Mouse (Mus musculus) kidney, postnatal 36 days (tissue): ENCODE measurements at regions not wholly inside any gene's neighbourhood (a gene's known extent, or its start where the extent isn't known, plus 50 kb on each side); places are given as distances from the start of the nearest gene placed in this dataset.

Experiments used
- DNase-seq, 2 experiments: peaks; one replicate each; pipeline ENCODE4 v3.0.0; 2021 to 2022; ENCODE audit warnings: mixed read lengths in 2 of 2

DNA sequence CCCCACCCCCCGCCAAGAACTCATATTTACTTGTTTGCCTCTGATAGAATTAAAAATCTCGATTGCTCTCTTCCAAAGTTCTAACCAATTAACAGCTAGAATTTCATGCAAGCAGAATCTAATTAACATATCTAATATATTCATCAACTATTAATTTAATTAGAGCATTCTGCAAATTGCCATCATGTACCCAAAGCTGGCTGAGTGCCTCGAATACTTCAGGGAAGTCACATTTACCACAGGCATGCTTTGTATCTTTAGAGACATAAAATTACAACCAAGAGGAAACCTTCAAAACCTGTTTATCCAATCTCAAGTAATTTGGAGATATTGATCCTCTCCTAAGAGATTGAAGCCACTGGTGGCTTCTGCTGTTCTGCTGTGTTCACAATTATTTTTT, 401.6 kb upstream of the Nmur2 start:
- no peak for DNase-seq

DNA sequence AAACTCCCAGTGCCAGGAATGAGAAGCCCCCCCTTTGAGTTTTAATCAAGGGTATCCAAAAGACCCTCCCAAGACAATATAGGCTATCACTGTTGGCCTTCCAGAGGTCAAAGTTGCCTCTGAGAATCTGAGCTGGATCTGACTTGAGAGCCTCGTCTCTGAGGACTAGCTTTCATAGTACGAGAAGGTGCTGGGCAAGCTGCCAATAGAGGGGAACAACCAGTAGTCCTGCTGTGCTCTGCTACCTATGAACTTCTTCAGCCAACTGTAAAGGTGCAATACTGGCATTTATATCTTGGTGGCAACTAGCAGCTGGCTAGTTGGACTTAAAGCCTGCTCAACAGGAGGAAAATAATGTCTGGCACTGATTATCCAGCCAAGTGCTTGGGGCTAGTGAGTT, 400.3 kb upstream of the Nmur2 start:
- peak; percentile 28 to 67 for DNase-seq

DNA sequence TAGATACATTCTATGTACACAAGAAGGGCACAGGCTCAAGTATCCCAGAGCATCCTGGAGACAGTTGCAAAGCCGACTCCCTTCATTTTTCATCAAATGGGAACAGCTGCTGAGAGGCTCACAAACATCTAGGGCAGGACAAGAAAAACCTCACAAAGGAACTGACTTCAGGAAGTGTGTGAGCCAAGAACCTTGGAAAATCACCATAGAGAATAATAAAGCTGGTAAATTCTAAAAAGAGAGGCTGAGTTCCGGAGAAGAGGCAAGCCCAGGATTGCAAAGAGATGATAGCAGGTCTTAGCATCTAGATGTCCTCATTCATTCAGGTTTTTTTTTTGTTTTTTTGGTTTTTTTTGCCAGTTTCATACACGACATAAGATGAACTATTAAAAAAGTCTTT, 390.3 kb upstream of the Nmur2 start:
- no peak for DNase-seq

DNA sequence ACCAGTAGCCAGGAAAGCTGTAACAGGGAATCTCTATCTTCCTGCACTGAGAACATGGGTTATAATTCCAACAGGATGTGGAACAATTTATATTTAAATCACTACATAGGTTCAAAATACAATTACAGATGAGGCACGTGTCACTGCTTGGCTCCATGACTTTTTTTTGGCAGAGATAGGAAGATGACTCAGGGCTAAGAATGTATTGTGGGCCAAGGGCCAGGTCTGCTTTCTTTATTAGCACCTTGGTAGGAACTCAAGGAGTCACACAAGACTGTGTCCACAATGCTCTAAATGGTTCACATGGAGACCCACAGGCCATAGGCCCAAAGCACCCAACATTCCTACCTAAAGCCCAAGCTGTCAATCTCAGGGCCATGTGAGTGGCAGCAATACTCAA, 344.0 kb upstream of the Nmur2 start:
- DNase-seq: no peak

DNA sequence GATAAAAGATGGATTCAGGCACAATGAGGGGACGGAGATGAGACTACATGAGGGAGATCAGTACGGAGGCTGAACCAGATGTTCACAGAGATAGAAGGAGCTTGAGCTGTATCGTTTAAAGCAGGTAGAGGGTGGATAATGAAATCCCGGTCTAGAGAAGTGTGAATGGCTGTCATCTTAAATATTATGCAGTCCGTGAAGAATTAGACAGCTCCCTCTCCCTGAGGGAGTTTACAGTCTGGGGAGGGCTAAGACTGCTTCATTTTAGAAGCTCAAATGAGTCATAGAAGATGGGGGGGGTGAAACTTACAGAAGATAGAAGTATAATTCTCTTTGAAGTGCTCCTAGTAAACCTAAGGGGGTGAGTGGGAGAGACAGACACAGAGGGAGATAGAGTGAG, 336.7 kb upstream of the Nmur2 start:
- no peak for DNase-seq

DNA sequence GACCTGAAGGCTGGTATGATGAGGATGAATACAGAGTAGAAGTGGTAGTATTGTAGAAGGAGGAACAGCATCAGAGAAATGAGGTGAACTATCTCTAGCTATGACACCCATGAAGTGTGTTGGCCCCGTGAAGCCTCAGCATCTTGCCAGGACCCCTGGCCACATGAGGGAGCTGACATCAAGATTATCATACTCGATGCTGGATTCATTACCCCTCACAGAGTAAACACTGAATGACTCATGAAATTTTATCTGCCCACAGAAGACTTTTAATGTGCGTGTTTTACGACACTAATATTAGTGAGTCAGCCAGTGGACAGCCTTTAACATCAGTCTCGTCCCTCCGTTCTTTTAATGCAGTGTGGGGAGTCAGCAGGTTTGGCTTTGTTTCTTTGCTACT, 333.5 kb upstream of the Nmur2 start:
- peak in 1 of 2 experiments; percentile 14 for DNase-seq

DNA sequence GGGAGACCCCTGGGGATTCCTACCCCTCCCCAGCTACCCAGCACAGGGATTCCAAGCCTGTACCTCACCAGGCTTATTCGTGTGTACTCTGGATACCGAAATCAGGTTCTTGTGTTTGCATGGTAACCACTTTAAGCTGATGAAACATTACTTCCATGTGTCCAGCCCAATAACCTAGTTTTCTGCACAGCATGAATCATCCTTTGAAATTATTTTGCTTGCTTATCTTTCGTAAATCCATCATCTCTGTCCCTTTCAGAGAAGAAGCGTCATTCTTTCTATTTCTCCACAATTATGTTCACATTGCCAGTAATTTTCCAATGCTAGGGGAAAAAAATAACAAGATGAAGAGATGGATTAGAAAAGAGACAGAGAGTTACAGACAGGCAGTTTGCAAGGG, 332.8 kb upstream of the Nmur2 start:
- no peak for DNase-seq

DNA sequence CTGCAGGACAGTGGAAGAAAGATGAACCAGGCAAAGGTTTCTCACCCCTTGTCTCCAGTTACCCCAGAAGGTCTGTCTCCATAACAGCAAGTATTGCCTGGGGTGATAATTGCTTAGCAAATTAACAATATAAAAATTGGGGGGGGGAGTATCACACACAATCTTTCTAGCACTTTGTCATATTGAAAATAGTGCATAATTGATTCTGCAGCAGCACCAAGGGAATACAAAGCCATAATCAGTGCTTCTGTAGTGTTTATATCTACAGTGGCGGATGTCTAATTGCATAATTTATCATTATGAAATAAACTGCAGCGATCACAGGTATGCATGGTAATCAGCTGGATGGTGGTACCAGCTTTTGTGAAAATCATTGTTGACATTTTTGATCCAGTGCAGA, 316.9 kb upstream of the Nmur2 start:
- no peak for DNase-seq

DNA sequence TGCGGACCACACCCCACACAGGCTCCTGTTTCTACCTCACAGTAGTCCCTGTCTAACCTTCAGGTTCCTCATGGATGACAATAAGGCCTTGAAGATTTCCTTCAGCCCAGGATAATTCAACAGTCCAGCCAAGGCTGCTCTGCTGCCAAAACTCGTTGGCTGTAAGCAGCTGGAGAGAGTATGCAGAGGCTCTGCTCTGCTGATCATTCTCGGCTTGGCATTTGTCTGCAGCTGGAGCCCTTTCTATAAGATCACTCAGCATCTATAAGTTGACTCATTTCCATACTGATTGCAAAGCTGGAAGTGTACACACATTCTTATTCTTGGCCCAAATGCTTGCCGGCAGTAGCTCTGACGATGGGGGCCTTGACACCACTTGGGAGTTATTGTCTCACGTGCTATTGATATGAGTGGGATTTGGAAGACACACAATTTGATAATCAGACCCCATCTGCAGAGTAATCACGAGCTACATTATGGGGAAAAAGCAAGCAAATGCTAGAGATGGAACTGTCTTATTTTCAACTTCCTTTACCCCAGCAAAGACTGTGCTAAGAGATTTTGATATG, 311.1 kb upstream of the Nmur2 start:
- no peak for DNase-seq

DNA sequence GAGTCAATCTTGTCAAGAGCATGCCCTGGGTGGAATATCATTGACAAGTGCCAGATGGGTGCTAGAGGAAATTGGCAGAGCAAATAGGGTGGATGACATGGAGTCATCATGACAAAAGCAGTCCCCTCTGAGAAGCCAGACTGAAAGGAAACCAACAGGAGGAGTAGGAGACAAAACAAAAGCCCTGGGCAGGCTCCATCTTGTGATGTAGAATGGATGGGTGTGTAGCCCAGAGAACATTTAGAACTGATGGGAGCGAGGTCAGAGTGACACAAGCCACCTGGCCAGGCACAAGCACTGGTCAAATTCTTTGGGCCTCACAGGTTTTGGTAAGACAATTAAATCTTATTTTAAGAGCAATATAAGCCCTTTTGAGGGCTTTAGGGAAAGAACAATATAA, 310.4 kb upstream of the Nmur2 start:
- no peak for DNase-seq

DNA sequence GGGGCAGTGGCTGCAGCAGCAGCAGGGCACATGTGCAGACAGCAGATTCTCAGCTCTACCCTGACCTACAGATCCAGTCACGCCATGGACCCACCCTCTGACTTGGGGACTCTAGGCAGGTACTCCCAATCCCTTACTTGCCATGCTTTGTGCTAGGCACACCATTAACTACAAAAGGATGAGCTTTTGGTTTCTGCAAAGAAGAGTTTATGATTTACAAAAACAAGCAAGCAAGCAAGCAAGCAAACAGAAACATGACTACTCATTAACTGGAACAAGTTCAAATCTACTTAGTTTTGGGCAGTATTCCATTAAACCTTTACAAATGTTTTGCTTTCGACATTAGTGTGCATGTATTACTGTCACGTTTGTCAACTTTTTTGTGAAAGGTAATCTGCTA, 309.0 kb upstream of the Nmur2 start:
- DNase-seq: peak in 1 of 2 experiments; percentile 13

DNA sequence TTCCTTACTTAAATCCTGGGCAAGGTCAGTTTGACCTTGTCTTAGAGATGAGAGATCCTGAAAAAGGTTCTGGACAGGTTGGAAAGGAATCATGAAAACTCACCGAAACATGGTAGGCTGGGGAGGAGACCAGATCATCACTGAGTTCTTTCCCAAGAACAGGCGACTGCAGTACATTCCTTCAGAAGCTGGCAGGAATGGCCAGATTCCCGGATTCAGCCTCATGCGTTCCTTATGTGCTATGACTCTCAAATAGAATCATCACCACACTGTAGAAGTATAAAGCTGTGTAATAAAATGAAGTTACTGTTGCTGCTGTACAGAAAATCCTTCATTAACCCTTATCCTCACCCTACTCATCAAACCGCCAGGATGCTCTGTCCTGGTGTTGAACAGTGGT, 307.6 kb upstream of the Nmur2 start:
- DNase-seq: no peak

DNA sequence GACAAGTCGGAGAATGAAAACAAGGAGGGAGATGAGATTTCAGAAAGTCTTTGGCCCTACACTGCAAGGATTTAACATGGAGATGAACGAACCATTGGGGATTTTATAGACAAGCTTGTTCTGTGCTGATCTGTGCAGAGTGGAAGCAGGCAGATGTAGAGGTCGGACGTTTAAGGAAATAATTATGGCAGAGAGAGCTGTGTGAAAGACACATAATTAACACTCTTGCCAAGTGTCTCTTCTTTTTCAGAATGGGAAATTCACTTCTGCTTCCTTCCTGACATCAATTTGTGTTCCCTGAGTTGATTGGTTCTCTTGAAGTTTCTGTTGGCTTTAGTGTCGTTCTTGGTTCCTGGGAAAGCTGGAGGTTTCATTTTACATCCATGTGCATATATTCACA, 302.3 kb upstream of the Nmur2 start:
- DNase-seq: no peak

DNA sequence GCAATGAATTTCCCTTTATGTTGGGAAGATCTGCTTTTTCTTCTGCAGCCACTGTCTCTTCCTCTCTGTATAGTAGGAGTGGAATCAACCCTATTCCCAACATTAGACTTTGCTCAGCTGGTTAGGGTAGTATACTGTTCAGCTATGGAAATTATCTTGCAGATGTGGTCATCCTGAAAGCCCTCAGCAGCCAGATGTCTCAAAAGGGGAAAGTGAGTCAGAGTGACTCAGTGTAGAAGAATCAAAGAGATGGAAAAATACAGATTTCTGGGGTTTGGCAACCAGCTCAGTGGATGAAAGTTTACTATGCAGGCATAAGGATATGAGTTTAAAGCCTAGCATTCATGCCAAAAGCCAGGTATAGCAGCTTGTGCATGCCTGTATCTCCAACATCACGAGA, 300.9 kb upstream of the Nmur2 start:
- DNase-seq: no peak

DNA sequence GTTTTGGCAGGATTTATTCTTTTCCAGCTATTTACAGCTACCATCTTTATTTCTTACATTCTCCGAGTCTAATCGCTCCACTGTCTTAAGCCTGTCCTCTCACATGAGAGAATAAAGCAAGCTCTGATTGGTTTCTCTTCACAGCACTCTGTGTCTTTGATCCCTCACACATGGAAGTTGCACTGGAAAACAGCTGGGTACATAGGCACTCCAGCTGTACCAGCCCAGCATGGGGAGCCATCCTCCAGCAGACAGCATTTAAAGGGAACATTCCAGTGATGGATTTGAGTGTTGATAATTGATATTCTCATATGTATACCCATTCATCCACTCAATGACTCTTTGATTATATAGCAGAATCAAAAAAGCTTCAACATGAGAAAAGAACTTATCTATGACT, 300.2 kb upstream of the Nmur2 start:
- DNase-seq: no peak

DNA sequence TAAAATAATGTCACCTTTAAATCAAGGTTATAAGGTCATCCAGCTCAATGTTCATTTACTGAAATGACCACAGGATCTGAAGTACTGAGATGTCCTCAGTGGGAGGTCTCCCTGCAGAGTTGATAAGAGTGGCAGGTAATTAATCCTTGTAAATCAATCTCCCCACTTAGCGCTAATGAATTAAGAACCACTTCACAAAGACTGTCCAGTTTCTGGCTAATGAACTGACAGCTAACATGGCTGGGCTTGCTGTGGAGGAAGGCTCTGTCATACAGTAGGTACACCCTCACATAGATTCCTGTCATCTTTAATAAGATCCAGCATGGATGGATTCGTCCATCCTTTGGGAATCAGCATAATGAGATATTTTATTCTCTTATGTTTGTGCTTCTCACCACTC, 297.7 kb upstream of the Nmur2 start:
- DNase-seq: no peak

DNA sequence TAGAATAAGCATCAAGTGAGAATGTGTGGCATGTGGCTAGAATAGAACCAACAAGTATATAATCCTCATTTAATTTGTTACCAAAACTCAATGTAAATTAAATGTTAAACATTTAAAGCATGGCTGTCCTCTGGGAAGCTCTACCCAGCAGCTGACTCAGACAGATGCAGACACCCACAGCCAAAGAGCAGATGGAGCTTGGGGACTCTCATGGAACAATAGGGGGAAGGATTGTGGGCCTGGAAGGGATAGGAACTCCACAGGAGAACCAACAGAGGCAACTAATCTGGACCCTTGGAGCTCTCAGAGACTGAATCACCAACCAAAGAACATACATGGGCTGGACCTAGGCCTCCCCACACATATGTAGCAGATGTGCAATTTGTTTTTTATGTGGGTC, 295.1 kb upstream of the Nmur2 start:
- DNase-seq: no peak

DNA sequence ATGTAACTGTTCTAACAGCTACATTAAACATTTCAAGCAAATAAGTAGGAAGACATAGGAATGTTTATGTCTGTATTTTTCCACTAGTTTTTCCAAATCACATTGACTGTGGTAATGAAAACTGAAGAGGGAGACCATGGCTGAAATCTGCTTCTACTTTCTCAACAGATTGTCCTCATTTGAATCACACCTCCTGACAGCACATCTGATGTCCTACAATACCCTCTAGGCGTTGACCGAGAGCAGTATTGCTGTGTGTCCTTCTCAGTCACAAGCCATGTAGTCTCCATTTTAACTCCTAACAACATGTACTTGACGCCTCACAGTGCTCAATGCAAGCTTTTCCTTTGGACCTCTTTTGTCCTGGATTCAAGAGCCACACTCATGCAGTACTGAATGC, 279.5 kb upstream of the Nmur2 start:
- no peak for DNase-seq

DNA sequence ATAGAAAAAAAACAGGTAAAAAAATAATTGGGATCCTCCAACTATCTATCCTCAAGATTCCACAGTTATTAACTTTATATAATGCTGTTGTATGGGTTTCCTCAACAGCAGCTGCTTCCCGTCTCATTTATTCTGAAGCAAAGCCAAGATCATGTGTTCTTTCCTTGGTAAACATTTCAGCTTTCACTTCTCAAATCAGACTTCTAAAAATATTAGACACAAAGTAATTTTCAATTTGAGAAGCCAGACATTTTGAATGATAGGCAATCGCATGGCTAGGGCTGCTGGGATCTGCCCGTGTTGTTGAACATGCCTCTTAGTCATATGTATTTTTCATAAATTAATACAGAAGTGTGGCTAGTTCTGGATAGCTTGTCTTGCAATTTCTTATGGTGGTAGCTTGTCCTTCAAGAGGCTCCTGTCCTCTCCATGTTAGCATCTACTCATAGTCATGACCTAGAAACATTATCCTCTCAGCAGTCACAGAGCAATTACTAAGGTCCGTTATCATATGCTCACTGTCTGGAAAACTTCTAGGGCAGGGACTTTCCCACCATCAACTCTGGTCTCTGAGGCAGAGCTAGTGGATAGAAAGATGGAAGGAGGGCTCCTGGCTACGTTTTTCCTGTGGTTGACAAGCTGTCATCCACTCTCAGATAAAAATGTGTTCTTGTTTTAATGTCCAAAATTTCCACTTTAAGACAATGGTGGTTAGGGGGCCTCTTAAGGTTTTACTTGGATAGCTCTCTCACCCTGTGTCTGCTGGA, 274.6 kb upstream of the Nmur2 start:
- no peak for DNase-seq

DNA sequence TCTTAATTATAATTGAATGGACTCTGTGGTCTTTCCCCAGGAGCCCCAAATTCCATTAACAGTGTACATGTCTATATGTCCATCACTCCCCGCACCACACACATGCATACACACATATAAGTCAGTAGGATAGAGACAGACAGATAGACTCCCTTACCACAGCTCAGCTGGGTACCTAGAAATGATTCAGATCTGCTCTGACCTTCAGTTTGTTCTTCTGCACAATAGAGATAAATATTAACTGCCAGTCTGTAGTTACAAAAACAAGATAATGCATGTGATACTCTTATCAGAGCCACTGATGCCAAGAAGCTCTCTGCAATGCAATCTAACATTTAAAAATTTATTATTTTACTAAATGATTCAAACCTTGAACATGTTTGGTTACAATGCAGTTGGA, 268.7 kb upstream of the Nmur2 start:
- DNase-seq: no peak

DNA sequence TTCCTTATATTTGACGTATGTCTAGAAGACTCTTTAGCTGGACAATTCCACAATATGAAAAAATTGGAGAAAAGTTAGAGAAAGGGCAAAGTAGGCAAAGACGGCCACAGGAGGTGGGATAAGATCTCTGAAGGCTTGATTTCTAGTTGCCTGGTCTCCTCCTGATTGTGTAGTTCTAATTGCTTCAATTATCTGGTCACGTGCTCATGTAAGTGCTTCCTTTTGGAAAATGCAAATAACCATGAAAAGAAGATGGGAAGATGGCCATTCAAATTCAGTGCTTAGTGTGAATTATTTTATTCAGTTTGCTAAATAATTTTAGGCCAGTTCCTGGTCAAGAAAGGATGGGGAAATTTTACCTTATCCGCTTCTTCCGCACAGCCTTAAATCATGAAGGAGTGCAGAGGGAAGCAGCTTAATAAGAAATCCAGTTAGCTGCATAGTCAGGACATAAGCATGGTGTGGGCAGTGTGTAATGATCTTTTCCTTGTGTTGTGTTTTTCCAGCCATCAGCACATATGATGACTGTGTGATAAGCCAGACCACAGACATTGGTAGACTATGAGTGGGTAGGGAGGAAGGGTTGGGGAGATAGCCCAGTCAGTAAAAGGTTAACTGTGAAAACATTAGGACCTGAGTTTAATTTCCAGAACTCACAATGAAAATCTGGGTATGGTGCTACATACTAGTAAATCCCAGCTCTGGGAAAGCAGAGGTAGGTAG, 267.7 kb upstream of the Nmur2 start:
- DNase-seq: no peak

DNA sequence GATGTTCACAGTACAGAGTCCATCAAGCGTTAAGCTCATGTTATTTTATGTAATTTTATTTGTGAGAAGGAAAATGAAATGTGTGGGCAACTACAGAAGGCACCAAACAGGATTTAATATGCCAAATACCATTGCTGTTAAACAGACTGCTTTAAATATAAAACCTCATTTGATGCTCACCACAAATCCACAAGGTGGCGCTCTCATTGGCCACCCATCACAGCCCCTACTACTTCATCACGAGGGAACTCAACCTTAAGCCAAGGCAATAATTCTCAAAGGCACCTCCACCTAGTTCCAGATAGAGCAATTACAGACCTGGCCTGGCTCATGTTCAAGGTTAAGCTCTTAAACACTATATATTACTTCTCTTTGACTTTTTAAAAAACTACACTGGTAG, 266.2 kb upstream of the Nmur2 start:
- DNase-seq: peak in 1 of 2 experiments; percentile 4

DNA sequence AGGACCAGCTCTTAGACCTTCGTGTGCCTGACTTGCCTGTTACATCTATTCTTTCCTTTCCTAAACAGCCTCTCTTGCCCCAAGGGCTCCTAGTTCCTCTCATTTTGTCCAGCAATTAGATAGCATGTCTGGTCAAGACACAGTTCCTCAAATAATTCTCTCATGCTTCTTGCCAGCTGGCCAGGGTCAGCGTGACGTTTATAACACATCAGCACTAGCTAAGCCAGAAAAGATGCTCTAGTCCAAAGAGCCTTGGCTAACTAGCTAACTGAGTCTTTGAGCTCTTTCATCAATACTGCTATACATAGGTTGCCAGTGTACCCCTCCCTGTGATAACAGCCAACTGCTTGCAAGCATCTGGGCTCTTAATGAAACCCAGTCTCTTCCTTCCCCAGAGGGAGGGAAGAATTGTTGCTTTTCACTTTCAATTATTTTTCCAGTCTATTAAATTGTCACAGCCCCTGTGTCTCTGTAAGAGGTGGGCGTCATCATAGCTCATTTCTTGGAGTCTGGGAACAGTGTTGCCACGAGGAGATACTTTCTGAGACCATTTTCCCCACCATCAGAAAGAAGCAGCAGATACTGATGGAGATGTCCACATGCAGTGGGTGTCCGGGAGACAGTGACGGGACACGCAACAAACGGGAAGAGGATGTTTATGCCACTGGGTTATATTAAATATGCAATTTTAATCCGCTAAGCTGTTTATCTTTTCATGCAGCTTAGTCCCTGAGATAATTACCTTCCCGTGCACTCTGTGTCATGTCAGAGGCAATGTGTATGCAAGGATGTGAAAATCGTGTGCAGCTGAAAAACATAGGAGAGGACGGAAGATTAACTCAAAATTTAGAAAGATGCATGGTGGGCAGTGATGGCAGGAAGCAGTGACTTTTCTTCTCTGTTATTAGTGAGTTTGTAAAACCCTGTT, 250.1 kb upstream of the Nmur2 start:
- no peak for DNase-seq
